Mouse (Mus musculus): ENCODE measurements at regions not wholly inside any gene's neighbourhood (a gene's known extent, or its start where the extent isn't known, plus 50 kb on each side); places are given as distances from the start of the nearest gene placed in this dataset.

DNA sequence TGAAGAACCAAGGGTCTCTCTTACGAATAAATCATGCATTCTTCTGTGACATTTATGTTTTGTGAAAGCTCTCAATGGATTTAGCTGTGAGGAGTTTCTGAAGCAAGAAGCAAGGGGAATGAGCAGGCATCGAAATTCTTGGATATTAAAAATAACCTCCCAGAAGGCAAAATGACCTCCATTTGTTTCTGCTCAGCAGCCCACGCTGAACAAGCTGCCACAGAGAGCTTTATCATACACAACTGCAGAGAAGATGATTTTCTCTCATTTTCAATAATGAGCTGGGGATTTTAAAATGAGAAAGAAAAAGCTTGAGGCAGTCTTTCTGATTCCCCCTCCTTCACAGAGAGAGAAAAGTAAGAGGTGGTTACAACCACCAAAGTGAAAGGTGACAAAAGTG, 394.2 kb downstream of the Synb start:
- no peak for TF ChIP-seq EP300 (IDR thresholded peaks at IDR 0.05)
- no peak for TF ChIP-seq CTCF (IDR thresholded peaks at IDR 0.05)

Measured in lung, postnatal 0 days (tissue).